Mouse (Mus musculus) limb, embryonic 12.5 days (tissue): ENCODE results near the gene Hpse. TPM values are rescaled to one million over a fixed set of nuclear protein-coding genes. Genes with fewer than 3 reads are reported as not detected.

Experiments used
- ATAC-seq: fragments of 200-750 bp; cut with Nextera tagmentation; 2 replicates; pipeline ENCODE4 v1.8.0; 2017; ENCODE audit warnings: low read depth, moderate TSS enrichment; ENCODE audit not compliant: insufficient number of reproducible peaks, insufficient read depth, low FRiP score, low TSS enrichment
- H3K27ac ChIP-seq: fragments of 300-500 bp; sonication (generic); 2 replicates; pipeline ENCODE4 v1.5.1; 2016; ENCODE audit warnings: mild to moderate bottlenecking, moderate library complexity
- H3K27me3 ChIP-seq: fragments of 300-500 bp; sonication (generic); 2 replicates; pipeline ENCODE4 v1.6.1; 2016; ENCODE audit warnings: mild to moderate bottlenecking, moderate library complexity
- H3K36me3 ChIP-seq: fragments of 300-500 bp; sonication (generic); 2 replicates; pipeline ENCODE4 v1.6.1; 2016; ENCODE audit warnings: mild to moderate bottlenecking, moderate library complexity
- H3K4me1 ChIP-seq: fragments of 300-500 bp; sonication (generic); replicated peaks from 2 replicates; pipeline ENCODE4 v1.6.1; 2016
- H3K4me2 ChIP-seq: fragments of 300-500 bp; sonication (generic); 2 replicates; pipeline ENCODE4 v1.6.1; 2016; ENCODE audit warnings: mild to moderate bottlenecking, moderate library complexity
- H3K4me3 ChIP-seq: fragments of 300-500 bp; sonication (generic); replicated peaks from 2 replicates; pipeline ENCODE4 v1.5.1; 2016; ENCODE audit warnings: mild to moderate bottlenecking
- H3K9ac ChIP-seq: fragments of 300-500 bp; sonication (generic); replicated peaks from 2 replicates; pipeline ENCODE4 v1.6.1; 2016; ENCODE audit warnings: mild to moderate bottlenecking, moderate library complexity
- H3K9me3 ChIP-seq: fragments of 300-500 bp; sonication (generic); 2 replicates; pipeline ENCODE4 v1.6.1; 2016; ENCODE audit warnings: mild to moderate bottlenecking, moderate library complexity
- WGBS: fragments of 180-500 bp; shearing (Covaris S2); methylation state at CpG from one replicate; pipeline ENCODE4 v1.1.7; 2016; 5-methylcytosine and 5-hydroxymethylcytosine counted together
- polyA plus RNA-seq: library from polyadenylated mRNA; unstranded; fragments of >200 nt; fragmentation: Nextera tagmentation; extraction: Ambion mirVana; gene quantifications from 2 replicates; pipeline ENCODE4 v1.2.1, GENCODE M21; 2016

Gene Hpse
- polyA plus RNA-seq, 1 experiment from 2014 or later: 3.7 TPM

- Histone ChIP-seq H3K4me1 (no peaks in the 10 kb centered on the region), H3K9me3 (no peaks in the 10 kb centered on the region), H3K9ac (no peak overlapping the region), H3K4me2 (no peak overlapping the region), H3K4me3 (no peak overlapping the region), H3K27ac (no peak overlapping the region), H3K36me3 (peaks cover 95% of the 10 kb centered on the region), H3K27me3 (no peaks in the 10 kb centered on the region)
- 83% methylated on average over 6 of the region's 6 CpGs for WGBS
- ATAC-seq: no peak
These were observed 61.1 kb downstream of the Hpse start for GRCm38 (mm10) chr5:100658460-100658859.

GRCm38 (mm10) chr5:100656352-100656751 lies 63.2 kb downstream of the Hpse start:
- ATAC-seq: no peak

GRCm38 (mm10) chr5:100652327-100652726 lies 67.2 kb downstream of the Hpse start:
- Histone ChIP-seq H3K27me3 (no peaks in the 10 kb centered on the region), H3K4me1 (no peaks in the 10 kb centered on the region), H3K27ac (no peak overlapping the region), H3K36me3 (peaks cover 37% of the 10 kb centered on the region), H3K4me2 (no peak overlapping the region), H3K9me3 (no peaks in the 10 kb centered on the region), H3K4me3 (no peak overlapping the region), H3K9ac (no peak overlapping the region)
- 86% methylated on average over 9 of the region's 9 CpGs for WGBS
- no peak for ATAC-seq

More at GRCm38 (mm10) chr5:100656352-100656751, 63.2 kb downstream of the Hpse start:
- WGBS: 91% methylated on average over 6 of the region's 6 CpGs
- H3K4me3 ChIP-seq: no peak overlapping the region
- no peak overlapping the region for H3K27ac ChIP-seq
- H3K4me2 ChIP-seq: no peak overlapping the region
- H3K4me1 ChIP-seq: no peaks in the 10 kb centered on the region
- H3K9me3 ChIP-seq: no peaks in the 10 kb centered on the region
- no peaks in the 10 kb centered on the region for H3K27me3 ChIP-seq
- H3K36me3 ChIP-seq: peaks cover 76% of the 10 kb centered on the region
- H3K9ac ChIP-seq: no peak overlapping the region

- ATAC-seq: no peak
- no peaks in the 10 kb centered on the region for H3K9me3 ChIP-seq
- 68% methylated on average over 10 of the region's 10 CpGs for WGBS
These were observed 68.0 kb downstream of the Hpse start for GRCm38 (mm10) chr5:100651486-100651885.

GRCm38 (mm10) chr5:100650969-100651368 lies 68.5 kb downstream of the Hpse start:
- H3K9ac ChIP-seq: no peak overlapping the region
- no peak overlapping the region for H3K4me3 ChIP-seq
- no peaks in the 10 kb centered on the region for H3K9me3 ChIP-seq
- peaks cover 25% of the 10 kb centered on the region for H3K36me3 ChIP-seq
- no peak for ATAC-seq
- no peaks in the 10 kb centered on the region for H3K4me1 ChIP-seq
- H3K27me3 ChIP-seq: no peaks in the 10 kb centered on the region
- no peak overlapping the region for H3K4me2 ChIP-seq
- 89% methylated on average over 7 of the region's 7 CpGs for WGBS
- H3K27ac ChIP-seq: no peak overlapping the region

More at GRCm38 (mm10) chr5:100651486-100651885, 68.0 kb downstream of the Hpse start:
- Histone ChIP-seq H3K4me3 (no peak overlapping the region), H3K4me1 (no peaks in the 10 kb centered on the region), H3K4me2 (no peak overlapping the region), H3K27me3 (no peaks in the 10 kb centered on the region), H3K36me3 (peaks cover 30% of the 10 kb centered on the region), H3K27ac (no peak overlapping the region), H3K9ac (no peak overlapping the region)

- H3K9me3 ChIP-seq: no peaks in the 10 kb centered on the region
- peaks cover under 1% of the 10 kb centered on the region; the same call in 1 of the 2 replicates for H3K36me3 ChIP-seq
- no peaks in the 10 kb centered on the region for H3K27me3 ChIP-seq
- WGBS: 42% methylated on average over 6 of the region's 6 CpGs
- no peak overlapping the region for H3K27ac ChIP-seq
- no peak overlapping the region for H3K4me3 ChIP-seq
- H3K4me1 ChIP-seq: no peaks in the 10 kb centered on the region
- no peak overlapping the region for H3K4me2 ChIP-seq
- H3K9ac ChIP-seq: no peak overlapping the region
- no peak for ATAC-seq
These were observed 71.0 kb downstream of the Hpse start for GRCm38 (mm10) chr5:100648546-100648945.

GRCm38 (mm10) chr5:100648046-100648445 lies 71.5 kb downstream of the Hpse start:
- Histone ChIP-seq H3K4me3 (no peak overlapping the region), H3K4me1 (no peaks in the 10 kb centered on the region), H3K4me2 (no peak overlapping the region), H3K9ac (no peak overlapping the region), H3K27me3 (no peaks in the 10 kb centered on the region), H3K9me3 (no peaks in the 10 kb centered on the region), H3K27ac (no peak overlapping the region), H3K36me3 (no peaks in the 10 kb centered on the region)
- ATAC-seq: no peak
- WGBS: 65% methylated on average over 10 of the region's 10 CpGs

- Histone ChIP-seq H3K27ac (no peak overlapping the region), H3K9ac (no peak overlapping the region), H3K4me3 (no peak overlapping the region), H3K4me2 (no peak overlapping the region), H3K27me3 (no peaks in the 10 kb centered on the region), H3K36me3 (no peaks in the 10 kb centered on the region), H3K9me3 (no peaks in the 10 kb centered on the region), H3K4me1 (no peaks in the 10 kb centered on the region)
- WGBS: 85% methylated on average over 4 of the region's 4 CpGs
- ATAC-seq: no peak
These were observed 73.0 kb downstream of the Hpse start for GRCm38 (mm10) chr5:100646558-100646957.

- H3K9ac ChIP-seq: no peak overlapping the region
- H3K9me3 ChIP-seq: no peaks in the 10 kb centered on the region
- H3K27ac ChIP-seq: no peak overlapping the region
- no peaks in the 10 kb centered on the region for H3K4me1 ChIP-seq
- no peak overlapping the region for H3K4me3 ChIP-seq
- H3K36me3 ChIP-seq: no peaks in the 10 kb centered on the region
- no peaks in the 10 kb centered on the region for H3K27me3 ChIP-seq
- no peak for ATAC-seq
- WGBS: 80% methylated on average over 7 of the region's 7 CpGs
- H3K4me2 ChIP-seq: no peak overlapping the region
These were observed 75.5 kb downstream of the Hpse start for GRCm38 (mm10) chr5:100643991-100644535.

GRCm38 (mm10) chr5:100643253-100643990 lies 76.1 kb downstream of the Hpse start:
- Histone ChIP-seq H3K4me1 (no peaks in the 10 kb centered on the region), H3K4me3 (no peak overlapping the region), H3K36me3 (no peaks in the 10 kb centered on the region), H3K27ac (no peak overlapping the region), H3K9me3 (no peaks in the 10 kb centered on the region), H3K27me3 (no peaks in the 10 kb centered on the region), H3K9ac (no peak overlapping the region), H3K4me2 (no peak overlapping the region)
- no peak for ATAC-seq
- WGBS: 80% methylated on average over 12 of the region's 12 CpGs

GRCm38 (mm10) chr5:100642316-100642715 lies 77.2 kb downstream of the Hpse start:
- no peaks in the 10 kb centered on the region for H3K4me1 ChIP-seq
- no peaks in the 10 kb centered on the region for H3K27me3 ChIP-seq
- ATAC-seq: no peak
- WGBS: 94% methylated on average over 5 of the region's 5 CpGs
- no peak overlapping the region for H3K9ac ChIP-seq
- no peak overlapping the region for H3K27ac ChIP-seq
- no peak overlapping the region for H3K4me3 ChIP-seq
- H3K4me2 ChIP-seq: no peak overlapping the region
- no peaks in the 10 kb centered on the region for H3K9me3 ChIP-seq
- no peaks in the 10 kb centered on the region for H3K36me3 ChIP-seq

- Histone ChIP-seq H3K4me2 (no peak overlapping the region), H3K4me3 (no peak overlapping the region), H3K9ac (no peak overlapping the region), H3K27me3 (no peaks in the 10 kb centered on the region), H3K36me3 (no peaks in the 10 kb centered on the region), H3K9me3 (no peaks in the 10 kb centered on the region), H3K27ac (no peak overlapping the region), H3K4me1 (no peaks in the 10 kb centered on the region)
- WGBS: 79% methylated on average over 8 of the region's 8 CpGs
- no peak for ATAC-seq
These were observed 81.0 kb downstream of the Hpse start for GRCm38 (mm10) chr5:100638483-100638882.
